In genomic region chr19:36897778-36898177, GRCm38 (mm10) we compare ENCODE assay signal across 8 mouse cellular contexts. TPM values are rescaled to one million over a fixed set of nuclear protein-coding genes. Genes with fewer than 3 reads are reported as not detected.
DNase-seq lines count a peak whose midpoint lies in the region; ATAC-seq and TF ChIP-seq lines count a peak whose summit lies in the region.

No protein-coding gene starts in this region.

- ATAC-seq in limb, embryonic 11.5 days (ENCODE audit: insufficient number of reproducible peaks, low FRiP score, low TSS enrichment, low read depth): no peak

- H3K4me1 ChIP-seq in limb, embryonic 11.5 days (ENCODE audit: control insufficient read depth, insufficient read depth, low read length): no peaks in the 10 kb centered on the region
- H3K4me1 ChIP-seq in limb, embryonic 10.5 days: peaks cover 10% of the 10 kb centered on the region
- no peaks in the 10 kb centered on the region for H3K4me1 ChIP-seq in lung, adult 2 months (ENCODE audit: control insufficient read depth, insufficient read depth, low read length)

- H3K27me3 ChIP-seq in limb, embryonic 11.5 days (ENCODE audit: control insufficient read depth, insufficient read depth, low read length): no peaks in the 10 kb centered on the region
- H3K27me3 ChIP-seq in limb, embryonic 10.5 days (ENCODE audit: low read depth, poor library complexity, severe bottlenecking): no peaks in the 10 kb centered on the region

- no peak overlapping the region for H3K9ac ChIP-seq in limb, embryonic 11.5 days (ENCODE audit: low read length)

- H3K36me3 ChIP-seq in limb, embryonic 11.5 days (ENCODE audit: control insufficient read depth, insufficient read depth, low read length): peaks cover 2% of the 10 kb centered on the region; the same call in 1 of the 2 replicates
- peaks cover 24% of the 10 kb centered on the region for H3K36me3 ChIP-seq in limb, embryonic 10.5 days

- peak; percentile 52; the same call in 1 of the 2 replicates for TF ChIP-seq CTCF in brain, embryonic 14.5 days (IDR thresholded peaks at IDR 0.05; ENCODE audit: borderline replicate concordance, extremely low read depth, insufficient read depth, insufficient read length)
- peak; percentile 68 for TF ChIP-seq CTCF in lung, adult 2 months (IDR thresholded peaks at IDR 0.05; ENCODE audit: insufficient read depth, low read length)

- 47% methylated on average over 9 of the region's 9 CpGs for WGBS in limb, embryonic 11.5 days
- WGBS in limb, embryonic 10.5 days: 46% methylated on average over 9 of the region's 9 CpGs
- WGBS in lung, adult 2 months: 51% methylated on average over 9 of the region's 9 CpGs

- H3K4me3 ChIP-seq in limb, embryonic 11.5 days (ENCODE audit: low read depth, low read length): no peak overlapping the region
- no peak overlapping the region for H3K4me3 ChIP-seq in limb, embryonic 10.5 days
- H3K4me3 ChIP-seq in lung, adult 2 months (replicated peaks; ENCODE audit: extremely low read depth, low read depth, low read length): no peak overlapping the region

- H3K9me3 ChIP-seq in limb, embryonic 11.5 days (ENCODE audit: control insufficient read depth, low read length): no peaks in the 10 kb centered on the region
- H3K9me3 ChIP-seq in limb, embryonic 10.5 days (replicated peaks): no peaks in the 10 kb centered on the region

- no peak overlapping the region for H3K27ac ChIP-seq in limb, embryonic 11.5 days (replicated peaks; ENCODE audit: low read depth, low read length)
- no peak overlapping the region for H3K27ac ChIP-seq in limb, embryonic 10.5 days

- no peak overlapping the region for H3K4me2 ChIP-seq in limb, embryonic 11.5 days (ENCODE audit: low read depth, severe bottlenecking)

- TF ChIP-seq POLR2A in brain, embryonic 14.5 days (IDR thresholded peaks at IDR 0.05; ENCODE audit: borderline replicate concordance, extremely low read depth, insufficient read depth, insufficient read length, poor library complexity, severe bottlenecking): no peak
- TF ChIP-seq POLR2A in lung, adult 2 months (IDR thresholded peaks at IDR 0.05; ENCODE audit: borderline replicate concordance, extremely low read depth, low read depth, low read length): no peak

- DNase-seq in cerebellum, postnatal 14 days: peak; percentile 50 to 67
- DNase-seq in cerebellum, adult 8-10 months: no peak
- DNase-seq in limb, embryonic 11.5 days (ENCODE audit: low spot score): peak; percentile 47
- DNase-seq in limb, embryonic 10.5 days (ENCODE audit: low spot score): no peak
- peak; percentile 71 for DNase-seq in brain, embryonic 14.5 days (ENCODE audit: low read depth)
- DNase-seq in lung, adult 2 months: peak; percentile 10
- DNase-seq in thymus, postnatal 0 days (ENCODE audit: low spot score): peak; percentile 50
- no peak for DNase-seq in urinary bladder, postnatal 4 days (ENCODE audit: low spot score in 2 of 2)

RNA-seq across cellular contexts. Expression of gene Fgfbp3, which starts 21.6 kb away (rescaled TPM):
- polyA plus RNA-seq in limb, embryonic 11.5 days (2014; fragmentation: Nextera tagmentation; extraction: Ambion mirVana): 3.1 and 4.7 TPM in 2 replicates
- 4.0 and 4.6 TPM in 2 replicates for polyA plus RNA-seq in limb, embryonic 10.5 days (2016; fragmentation: Nextera tagmentation; extraction: Ambion mirVana)
- 55.0 and 65.0 TPM in 2 replicates for polyA plus RNA-seq in brain, embryonic 14.5 days (2012; rRNA removed)
- polyA plus RNA-seq in lung, adult 2 months (2012; rRNA removed): 5.5 and 11.0 TPM in 2 replicates
- 5.2 and 6.5 TPM in 2 replicates for polyA plus RNA-seq in thymus, postnatal 0 days (2015; fragmentation: Nextera tagmentation; extraction: Ambion mirVana)

RNA-seq across cellular contexts. Expression of gene Btaf1, which starts 28.1 kb away (rescaled TPM):
- polyA plus RNA-seq in limb, embryonic 11.5 days (2014; fragmentation: Nextera tagmentation; extraction: Ambion mirVana): 15.3 and 17.3 TPM in 2 replicates
- polyA plus RNA-seq in limb, embryonic 10.5 days (2016; fragmentation: Nextera tagmentation; extraction: Ambion mirVana): 14.9 and 16.2 TPM in 2 replicates
- polyA plus RNA-seq in brain, embryonic 14.5 days (2012; rRNA removed): 12.4 and 15.6 TPM in 2 replicates
- polyA plus RNA-seq in lung, adult 2 months (2012; rRNA removed): 4.6 and 6.3 TPM in 2 replicates
- polyA plus RNA-seq in thymus, postnatal 0 days (2015; fragmentation: Nextera tagmentation; extraction: Ambion mirVana): 8.6 and 10.1 TPM in 2 replicates

Comparison
In these comparisons a context has a peak if more than half of its experiments do, and no peak if none do; other contexts are left out.
1. DNase-seq: peak in cerebellum, postnatal 14 days (2 of 2), limb, embryonic 11.5 days (single experiment), brain, embryonic 14.5 days (single experiment), lung, adult 2 months (single experiment) and thymus, postnatal 0 days (single experiment); none in cerebellum, adult 8-10 months (single experiment), limb, embryonic 10.5 days (single experiment) and urinary bladder, postnatal 4 days (0 of 2).